Mouse (Mus musculus) erythroblast, embryonic 14.5 days (primary cell): ENCODE results near the gene H2al2a.

ENCODE experiments used
- GATA1 ChIP-seq: IDR thresholded peaks from 2 replicates; pipeline ENCODE4 v1.6.1; 2012; ENCODE audit warnings: low read length, inconsistent platforms, mixed read lengths
- TAL1 ChIP-seq: IDR thresholded peaks from 3 replicates; pipeline ENCODE4 v1.6.1; 2012; ENCODE audit warnings: low read length, inconsistent platforms, mixed read lengths

DNA sequence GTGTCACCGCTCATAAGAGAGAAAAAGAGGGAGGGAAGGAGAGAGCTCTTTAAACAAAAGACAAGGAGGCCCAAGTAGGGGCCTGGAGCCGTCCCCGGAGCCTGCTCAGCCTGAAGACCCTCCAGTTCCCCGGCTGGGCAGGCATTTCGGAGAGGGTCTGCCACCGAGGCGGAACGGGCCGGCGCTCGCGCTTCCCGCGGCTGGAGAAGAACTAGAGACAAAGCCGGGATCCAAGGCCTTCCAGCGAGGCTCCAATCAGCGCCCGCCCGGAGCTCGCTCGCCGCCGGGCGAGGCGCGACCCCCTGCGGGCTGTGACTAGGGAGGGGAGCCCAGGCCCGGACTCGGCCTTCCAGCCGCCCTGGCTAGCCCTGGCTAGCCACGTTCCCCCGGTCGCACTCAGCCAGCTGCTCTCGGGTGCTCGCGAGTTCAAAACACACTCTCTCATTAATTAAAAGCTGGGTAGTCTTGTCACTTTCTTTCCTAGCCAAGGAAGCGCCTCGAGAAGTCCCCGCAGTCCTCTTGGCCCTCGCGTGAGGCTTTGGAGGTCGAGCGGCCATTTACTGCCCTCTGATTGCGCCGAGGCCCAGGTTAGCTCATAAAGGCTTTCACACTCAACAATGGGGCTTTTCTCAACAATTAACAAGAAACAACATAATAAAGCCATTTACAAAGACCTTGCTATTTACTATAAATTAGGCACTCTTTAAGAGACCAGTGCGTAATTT lies 43.0 kb upstream of the H2al2a start:
- TF ChIP-seq TAL1 (no peak), GATA1 (no peak)
